Mouse (Mus musculus): Measurements from ENCODE around the gene Etv2. TPM values are rescaled to one million over a fixed set of nuclear protein-coding genes. Genes with fewer than 3 reads are reported as not detected.
A peak's percentile ranks its signal among the peaks of the same experiment; 100 is the strongest.

Gene Etv2
- polyA plus RNA-seq, 1 experiment from 2014 or later = not detected

- ATAC-seq (replicated peaks) = 0 out of 2 replicates have a peak, but pooled peaks have one; percentile 41
- no peak overlapping the region for H3K4me3 ChIP-seq
- no peak overlapping the region for H3K9ac ChIP-seq (replicated peaks)
- H3K9me3 ChIP-seq = no peaks in the 10 kb centered on the region
- H3K4me2 ChIP-seq (replicated peaks) = peak overlapping the region; percentile 22
- under 1% methylated on average over 20 of the region's 20 CpGs for WGBS
- H3K27ac ChIP-seq (replicated peaks) = no peak overlapping the region
- peaks cover 4% of the 10 kb centered on the region for H3K4me1 ChIP-seq
- peaks cover 53% of the 10 kb centered on the region for H3K27me3 ChIP-seq
- H3K36me3 ChIP-seq = no peaks in the 10 kb centered on the region
Observed at GRCm38 (mm10) chr7:30634621-30635020, 1.0 kb downstream of the Etv2 start.

DNA sequence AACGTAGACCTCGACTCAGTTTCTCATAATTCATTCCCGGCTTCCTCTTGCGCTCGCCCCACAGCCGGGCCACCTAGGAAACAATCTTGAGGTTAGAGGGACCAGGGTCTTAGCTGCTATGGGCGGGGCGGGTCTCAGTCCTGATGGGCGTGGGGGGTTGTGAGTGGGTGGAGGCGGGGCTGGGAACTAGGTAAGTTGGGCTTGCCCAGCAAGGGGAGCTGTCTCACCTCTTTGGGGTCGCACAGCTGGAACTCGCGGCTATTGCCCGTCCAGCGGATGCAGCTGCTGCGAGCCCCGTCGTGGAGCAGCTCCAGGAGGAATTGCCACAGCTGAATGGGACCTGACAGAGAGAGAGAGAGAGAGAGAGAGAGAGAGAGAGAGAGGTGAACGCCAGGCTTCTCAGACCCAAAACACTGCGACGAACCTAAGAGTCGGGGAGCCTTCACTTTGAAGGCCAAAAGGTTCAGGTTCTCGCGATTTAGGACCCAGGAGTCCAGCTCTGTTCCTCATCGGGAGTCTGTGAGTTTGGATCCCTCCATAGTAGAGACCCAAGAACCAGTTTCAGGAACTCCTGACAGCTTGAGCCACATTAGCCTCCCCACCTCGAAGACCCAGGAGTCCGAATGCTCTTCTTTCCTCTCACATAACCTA lies 1.8 kb downstream of the Etv2 start:
- WGBS = 4% methylated on average over 27 of the region's 27 CpGs
- Histone ChIP-seq H3K4me1 (peaks cover 4% of the 10 kb centered on the region), H3K27ac (replicated peaks) (no peak overlapping the region), H3K36me3 (no peaks in the 10 kb centered on the region), H3K9ac (replicated peaks) (no peak overlapping the region), H3K4me2 (replicated peaks) (no peak overlapping the region), H3K27me3 (peaks cover 53% of the 10 kb centered on the region), H3K4me3 (no peak overlapping the region), H3K9me3 (no peaks in the 10 kb centered on the region)
- no peak for ATAC-seq (replicated peaks)

GRCm38 (mm10) chr7:30629013-30629412 lies 6.6 kb downstream of the Etv2 start:
- no peak overlapping the region for H3K4me3 ChIP-seq
- peaks cover 4% of the 10 kb centered on the region; the same call in 1 of the 2 replicates for H3K36me3 ChIP-seq
- ATAC-seq (replicated peaks) = no peak
- no peak overlapping the region for H3K9ac ChIP-seq (replicated peaks)
- no peak overlapping the region for H3K27ac ChIP-seq (replicated peaks)
- H3K9me3 ChIP-seq = no peaks in the 10 kb centered on the region
- H3K27me3 ChIP-seq = peaks cover 25% of the 10 kb centered on the region
- H3K4me2 ChIP-seq (replicated peaks) = no peak overlapping the region
- H3K4me1 ChIP-seq = peaks cover 14% of the 10 kb centered on the region

DNA sequence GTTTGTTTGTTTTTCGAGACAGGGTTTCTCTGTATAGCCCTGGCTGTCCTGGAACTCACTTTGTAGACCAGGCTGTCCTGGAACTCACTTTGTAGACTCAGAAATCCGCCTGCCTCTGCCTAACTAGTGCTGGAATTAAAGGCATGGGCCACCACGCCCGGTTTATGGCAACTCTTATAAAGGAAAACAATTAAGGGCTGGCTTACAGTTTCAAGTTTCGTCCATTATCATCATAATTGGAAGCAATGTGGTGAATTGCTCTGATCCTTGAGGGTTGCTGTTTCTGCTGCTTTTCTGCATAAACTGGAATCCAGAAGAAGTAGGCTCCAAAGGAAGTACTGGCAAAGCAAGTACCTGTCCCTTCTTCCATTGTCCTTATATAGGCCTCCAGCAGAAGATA lies 9.0 kb downstream of the Etv2 start:
- ATAC-seq (replicated peaks) = 0 out of 2 replicates have a peak, but pooled peaks have one; percentile 5
- no peak overlapping the region for H3K4me2 ChIP-seq (replicated peaks)
- H3K4me1 ChIP-seq = peaks cover 14% of the 10 kb centered on the region
- H3K36me3 ChIP-seq = peaks cover 23% of the 10 kb centered on the region
- peaks cover 3% of the 10 kb centered on the region; the same call in 1 of the 2 replicates for H3K27me3 ChIP-seq
- no peak overlapping the region for H3K9ac ChIP-seq (replicated peaks)
- H3K27ac ChIP-seq (replicated peaks) = peak overlapping the region; percentile 62; the same call in 1 of the 2 replicates
- H3K4me3 ChIP-seq = no peak overlapping the region
- H3K9me3 ChIP-seq = no peaks in the 10 kb centered on the region
- 86% methylated on average over 5 of the region's 5 CpGs for WGBS

DNA sequence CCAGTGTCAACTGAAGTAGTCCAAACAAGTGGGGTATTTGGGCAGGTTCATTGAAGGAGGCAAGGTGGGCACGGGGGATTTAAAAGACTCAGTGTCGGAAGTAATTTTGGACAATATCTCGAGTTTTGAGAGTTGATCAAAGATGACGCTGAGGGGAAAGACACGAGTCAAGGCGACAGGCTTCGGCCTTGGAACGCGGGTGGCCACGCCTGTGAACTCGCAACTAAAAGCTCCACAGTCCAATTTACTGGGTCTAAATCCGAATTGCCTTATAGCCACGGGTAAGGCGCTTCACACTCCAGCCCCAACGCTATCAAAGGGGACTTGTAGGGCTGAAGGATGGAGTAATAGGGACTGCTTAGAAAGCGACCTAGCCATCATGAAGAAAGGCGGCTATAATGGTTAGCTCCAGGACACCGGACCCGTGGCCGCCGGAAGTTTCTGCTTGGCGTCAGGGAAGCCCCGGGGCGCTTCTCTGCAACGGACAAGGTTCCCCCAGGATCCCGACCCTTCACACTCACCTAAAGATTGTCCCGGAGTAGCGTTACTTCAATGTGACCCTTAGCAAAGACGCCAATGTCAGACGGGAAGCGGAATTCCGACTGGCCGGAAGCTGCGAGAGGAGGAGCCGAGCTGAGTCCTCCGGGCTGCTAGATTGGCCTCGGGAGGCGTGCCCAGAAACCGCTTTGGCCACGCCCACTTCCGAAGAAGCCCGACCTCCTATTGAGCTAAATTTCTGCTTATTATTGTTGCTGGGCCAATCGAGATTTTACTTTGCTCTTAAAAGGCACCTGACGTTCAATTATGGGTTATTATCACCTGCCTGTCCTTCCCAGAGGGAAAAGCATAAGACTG lies 9.9 kb downstream of the Etv2 start, which contains the start of gene Cox6b1:
Cox6b1 (minus strand) TSS at position 622 of the 855 bp plus-strand sequence.
- WGBS = under 1% methylated on average over 44 of the region's 44 CpGs
- H3K9ac ChIP-seq (replicated peaks) = peak within 1 kb of the TSS; percentile 64

DNA sequence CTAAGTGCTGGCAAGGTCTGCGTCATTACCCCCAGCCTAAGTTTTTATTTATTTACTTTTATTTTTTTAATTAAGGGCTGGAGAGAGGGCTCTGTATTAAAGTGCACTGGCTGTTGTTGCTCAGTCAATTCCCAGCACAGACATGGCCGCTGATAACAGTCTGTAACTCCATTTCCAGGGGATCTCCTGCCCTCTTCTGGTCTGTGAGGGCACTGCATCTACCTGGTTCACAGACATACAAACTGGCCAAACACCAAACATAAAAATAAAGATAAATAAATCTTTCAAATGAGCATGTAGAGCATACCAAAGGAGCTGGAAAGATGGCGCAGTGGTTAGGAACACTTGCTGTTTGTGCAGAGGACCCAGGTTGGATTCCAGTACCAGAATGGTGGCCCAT lies 16.4 kb downstream of the Etv2 start:
- WGBS = 88% methylated on average over 3 of the region's 3 CpGs
- no peaks in the 10 kb centered on the region for H3K9me3 ChIP-seq
- no peaks in the 10 kb centered on the region for H3K27me3 ChIP-seq
- 0 out of 2 replicates have a peak, but pooled peaks cover under 1% of the 10 kb centered on the region for H3K4me1 ChIP-seq
- no peak for ATAC-seq (replicated peaks)
- no peak overlapping the region for H3K9ac ChIP-seq (replicated peaks)
- H3K4me2 ChIP-seq (replicated peaks) = no peak overlapping the region
- no peak overlapping the region for H3K4me3 ChIP-seq
- no peak overlapping the region for H3K27ac ChIP-seq (replicated peaks)
- H3K36me3 ChIP-seq = peaks cover 60% of the 10 kb centered on the region

More for the DNA sequence above, 9.9 kb downstream of the Etv2 start, which contains the start of gene Cox6b1:
- Histone ChIP-seq H3K27me3 (no peaks in the 10 kb centered on the region), H3K4me1 (peaks cover 14% of the 10 kb centered on the region), H3K36me3 (peaks cover 28% of the 10 kb centered on the region), H3K27ac (replicated peaks) (peak within 1 kb of the TSS; percentile 62), H3K4me3 (peak within 1 kb of the TSS; percentile 57), H3K9me3 (no peaks in the 10 kb centered on the region), H3K4me2 (replicated peaks) (peak within 1 kb of the TSS; percentile 85)
- ATAC-seq (replicated peaks) = peak; percentile 94

- WGBS = 97% methylated on average over 9 of the region's 9 CpGs
- no peak overlapping the region for H3K9ac ChIP-seq (replicated peaks)
Observed at GRCm38 (mm10) chr7:30618658-30619057, 17.0 kb downstream of the Etv2 start.

DNA sequence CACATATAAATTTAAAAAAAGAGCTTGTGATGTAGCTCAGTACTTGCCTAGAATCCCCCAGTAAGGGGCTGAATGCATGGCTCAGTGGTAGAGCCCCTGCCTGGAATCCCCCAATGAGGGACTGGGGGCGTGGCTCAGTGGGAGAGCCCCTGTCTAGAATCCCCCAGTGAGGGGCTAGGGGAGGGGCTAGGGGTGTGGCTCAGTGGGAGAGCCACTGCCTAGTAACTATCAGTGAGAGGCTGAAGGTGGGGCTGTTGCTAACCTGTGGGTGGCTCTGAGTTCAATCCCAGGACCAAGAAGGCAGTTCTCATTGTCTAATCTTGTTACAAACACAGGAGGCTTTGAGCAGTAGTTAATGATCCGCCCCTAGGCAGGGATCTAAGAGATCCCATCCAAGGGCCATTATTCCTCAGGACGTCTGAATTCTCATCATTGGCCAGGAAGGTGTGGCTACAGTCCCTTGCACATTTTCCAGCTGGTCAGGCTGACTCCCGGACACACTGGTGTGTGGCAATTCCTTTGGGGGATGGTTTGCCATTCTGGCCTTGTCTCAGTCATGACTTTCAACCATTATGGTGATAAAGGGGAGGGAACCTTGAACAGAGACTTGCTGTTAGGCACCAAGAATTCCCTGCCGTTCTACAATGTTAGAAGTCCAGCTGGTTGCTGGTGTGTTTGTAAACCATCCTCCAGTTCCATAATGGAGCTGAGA lies 20.4 kb downstream of the Etv2 start:
- H3K4me1 ChIP-seq = no peaks in the 10 kb centered on the region
- no peak overlapping the region for H3K9ac ChIP-seq (replicated peaks)
- WGBS = 62% methylated on average over 5 of the region's 5 CpGs
- no peaks in the 10 kb centered on the region for H3K27me3 ChIP-seq
- no peaks in the 10 kb centered on the region for H3K9me3 ChIP-seq
- ATAC-seq (replicated peaks) = no peak
- no peak overlapping the region for H3K4me2 ChIP-seq (replicated peaks)
- no peak overlapping the region for H3K4me3 ChIP-seq
- no peak overlapping the region for H3K27ac ChIP-seq (replicated peaks)
- peaks cover 35% of the 10 kb centered on the region for H3K36me3 ChIP-seq

More at GRCm38 (mm10) chr7:30618658-30619057, 17.0 kb downstream of the Etv2 start:
- Histone ChIP-seq H3K27me3 (no peaks in the 10 kb centered on the region), H3K27ac (replicated peaks) (no peak overlapping the region), H3K4me2 (replicated peaks) (no peak overlapping the region), H3K36me3 (peaks cover 55% of the 10 kb centered on the region), H3K4me3 (no peak overlapping the region), H3K9me3 (no peaks in the 10 kb centered on the region), H3K4me1 (no peaks in the 10 kb centered on the region)
- ATAC-seq (replicated peaks) = no peak

DNA sequence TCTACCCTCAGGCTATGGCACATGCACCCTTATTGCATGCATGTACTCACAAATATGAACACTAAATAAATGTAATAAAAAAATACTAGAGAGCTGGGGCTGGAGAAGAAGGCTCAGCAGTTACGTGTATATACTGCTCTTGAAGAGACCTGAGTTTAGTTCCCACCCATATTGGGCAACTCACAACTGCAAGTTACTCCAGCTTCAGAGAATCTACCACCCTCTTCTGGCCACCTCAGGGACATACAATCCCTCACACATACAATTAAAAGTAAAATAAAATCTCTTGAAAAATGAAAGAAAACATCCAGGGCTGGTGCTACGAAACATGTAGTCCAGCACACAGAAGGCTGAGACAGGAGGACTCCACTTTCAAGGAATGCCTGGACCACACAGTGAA lies 21.2 kb downstream of the Etv2 start:
- no peaks in the 10 kb centered on the region for H3K27me3 ChIP-seq
- WGBS = 81% methylated on average over 2 of the region's 2 CpGs
- no peak for ATAC-seq (replicated peaks)

DNA sequence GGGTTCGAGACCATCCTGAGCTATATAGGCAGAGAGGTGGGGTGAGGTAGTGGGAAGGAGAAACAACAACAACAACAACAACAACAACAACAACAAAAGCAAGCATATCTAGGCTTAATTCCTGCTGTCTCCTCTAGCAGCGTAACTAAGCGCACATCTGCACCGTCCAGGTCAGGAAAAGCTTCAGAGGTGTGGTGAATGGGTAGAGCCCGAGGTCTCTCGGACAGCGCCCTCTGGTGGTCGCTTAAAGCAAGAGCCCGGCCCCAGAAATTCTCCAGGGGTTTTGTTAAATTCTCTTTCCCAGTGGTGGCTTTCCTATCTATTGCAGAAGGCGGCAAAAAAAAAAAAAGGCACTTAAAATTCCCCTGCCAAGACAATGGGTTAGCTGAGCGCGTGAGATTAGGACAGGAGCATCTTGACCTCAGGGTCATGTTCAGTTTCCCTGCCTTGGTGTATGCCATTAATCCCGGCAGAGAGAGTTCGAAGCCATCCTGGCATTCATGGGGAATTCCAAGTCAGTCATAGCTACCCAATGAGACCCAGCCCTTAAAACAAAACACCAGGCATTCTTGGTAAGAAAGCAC lies 22.0 kb downstream of the Etv2 start:
- Histone ChIP-seq H3K36me3 (peaks cover 26% of the 10 kb centered on the region), H3K4me3 (no peak overlapping the region), H3K27ac (replicated peaks) (no peak overlapping the region), H3K27me3 (no peaks in the 10 kb centered on the region), H3K9ac (replicated peaks) (no peak overlapping the region), H3K4me1 (no peaks in the 10 kb centered on the region), H3K4me2 (replicated peaks) (no peak overlapping the region), H3K9me3 (no peaks in the 10 kb centered on the region)
- ATAC-seq (replicated peaks) = peak; percentile 63; the same call in 1 of the 2 replicates
- WGBS = 23% methylated on average over 14 of the region's 14 CpGs

More for the DNA sequence above, 21.2 kb downstream of the Etv2 start:
- Histone ChIP-seq H3K4me2 (replicated peaks) (no peak overlapping the region), H3K4me3 (no peak overlapping the region), H3K4me1 (no peaks in the 10 kb centered on the region), H3K36me3 (peaks cover 35% of the 10 kb centered on the region), H3K27ac (replicated peaks) (no peak overlapping the region), H3K9me3 (no peaks in the 10 kb centered on the region), H3K9ac (replicated peaks) (no peak overlapping the region)

- 87% methylated on average over 8 of the region's 8 CpGs for WGBS
- Histone ChIP-seq H3K4me1 (no peaks in the 10 kb centered on the region), H3K4me2 (replicated peaks) (no peak within 1 kb of the TSS), H3K36me3 (peaks cover 18% of the 10 kb centered on the region), H3K27me3 (no peaks in the 10 kb centered on the region), H3K27ac (replicated peaks) (no peak within 1 kb of the TSS), H3K4me3 (no peak within 1 kb of the TSS), H3K9ac (replicated peaks) (no peak within 1 kb of the TSS), H3K9me3 (no peaks in the 10 kb centered on the region)
- peak; percentile 35; the same call in 1 of the 2 replicates for ATAC-seq (replicated peaks)
Observed at GRCm38 (mm10) chr7:30612654-30613402, 22.8 kb downstream of the Etv2 start, which contains the start of gene Upk1a. Upk1a (minus strand) TSS chr7:30612847.
